Mouse (Mus musculus) cortical plate, adult 2 months (tissue): ENCODE measurements around the gene Kpna3.

Experiments
- CTCF ChIP-seq: fragments of 200-500 bp; IDR thresholded peaks from 2 replicates; pipeline ENCODE4 v1.5.1; 2011; ENCODE audit warnings: mild to moderate bottlenecking, control low read depth, low read length; ENCODE audit not compliant: insufficient read depth; ENCODE audit errors: extremely low read depth
- POLR2A ChIP-seq: fragments of 200-500 bp; IDR thresholded peaks from 2 replicates; pipeline ENCODE4 v1.6.1; 2011; ENCODE audit warnings: mild to moderate bottlenecking, low read length, control low read depth; ENCODE audit not compliant: insufficient read depth; ENCODE audit errors: extremely low read depth

GRCm38 (mm10) chr14:61404941-61405340 is 34.7 kb downstream of the Kpna3 start:
- TF ChIP-seq CTCF (no peak), POLR2A (no peak)
